Mouse (Mus musculus) CH12.LX (cell line): ENCODE measurements at regions not wholly inside any gene's neighbourhood (a gene's known extent, or its start where the extent isn't known, plus 50 kb on each side); places are given as distances from the start of the nearest gene placed in this dataset.

Source experiments
- DNase-seq: peaks from one replicate; pipeline ENCODE4 v3.0.0-alpha.2; 2013; ENCODE audit errors: extremely low read depth
- H3K27ac ChIP-seq: 2 replicates; pipeline ENCODE4 v1.5.1; 2012; ENCODE audit warnings: low read depth, mild to moderate bottlenecking, control low read depth, moderate library complexity; ENCODE audit not compliant: insufficient read depth
- H3K27me3 ChIP-seq: replicated peaks from 2 replicates; pipeline ENCODE3; 2012; ENCODE audit warnings: inconsistent platforms
- H3K36me3 ChIP-seq, 2 experiments: replicated peaks in 1 of 2; 2 replicates each; pipeline versions ENCODE3 to v1.6.1; 2012; ENCODE audit warnings: inconsistent platforms in 1 of 2, low read length in 1 of 2, mild to moderate bottlenecking in 1 of 2, mixed read lengths in 1 of 2, moderate library complexity in 1 of 2; ENCODE audit not compliant: control insufficient read depth in 1 of 2, insufficient read depth in 1 of 2
- H3K4me1 ChIP-seq, 2 experiments: 2 replicates each; pipeline ENCODE4 v1.6.1; 2012; ENCODE audit warnings: inconsistent platforms in 1 of 2, moderate library complexity in 1 of 2; ENCODE audit not compliant: insufficient read depth in 2 of 2, control insufficient read depth in 1 of 2
- H3K4me2 ChIP-seq: 2 replicates; pipeline ENCODE4 v1.6.1; 2012; ENCODE audit warnings: low read depth, mild to moderate bottlenecking, control low read depth; ENCODE audit not compliant: poor library complexity, insufficient read depth, severe bottlenecking
- H3K4me3 ChIP-seq, 3 experiments: fragments of 150-350 bp in 1 of 3; sonication (generic) in 1 of 3; replicated peaks in 1 of 3; 2 replicates each; pipeline versions ENCODE3 to v1.5.1; 2011 to 2012; ENCODE audit warnings: low read depth in 2 of 3, low read length in 2 of 3, mild to moderate bottlenecking in 2 of 3, moderate library complexity in 2 of 3, control low read depth in 1 of 3, improper control_type of control experiment in 1 of 3, inconsistent platforms in 1 of 3, mixed read lengths in 1 of 3; ENCODE audit not compliant: poor library complexity in 1 of 3
- H3K79me2 ChIP-seq: replicated peaks from 2 replicates; pipeline ENCODE4 v1.6.1; 2012; ENCODE audit warnings: mild to moderate bottlenecking, moderate library complexity; ENCODE audit not compliant: control insufficient read depth, poor library complexity, insufficient read depth, severe bottlenecking; ENCODE audit errors: extremely low read depth
- H3K9ac ChIP-seq: 2 replicates; pipeline ENCODE4 v1.6.1; 2012; ENCODE audit warnings: low read depth, mild to moderate bottlenecking, control low read depth, moderate library complexity; ENCODE audit not compliant: insufficient read depth
- H3K9me3 ChIP-seq: replicated peaks from 2 replicates; pipeline ENCODE3; 2012; ENCODE audit warnings: low read length, inconsistent platforms, mixed read lengths
- CHD1 ChIP-seq: IDR thresholded peaks from 2 replicates; pipeline ENCODE4 v1.6.1; 2012; ENCODE audit warnings: low read depth, low read length, improper control_type of control experiment, inconsistent platforms
- CTCF ChIP-seq, 2 experiments: IDR thresholded peaks in 1 of 2; conservative IDR thresholded peaks in 1 of 2; 2 replicates each; pipeline ENCODE4 v1.5.1; 2011 to 2012; ENCODE audit warnings: low read depth in 2 of 2, low read length in 2 of 2, improper control_type of control experiment in 1 of 2, inconsistent platforms in 1 of 2, mild to moderate bottlenecking in 1 of 2, moderate library complexity in 1 of 2
- ELF1 ChIP-seq: IDR thresholded peaks from 2 replicates; pipeline ENCODE4 v1.6.1; 2014; ENCODE audit warnings: low read depth, mild to moderate bottlenecking, inconsistent platforms, low read length, improper control_type of control experiment
- IRF4 ChIP-seq: IDR thresholded peaks from 2 replicates; pipeline ENCODE4 v1.6.1; 2014; ENCODE audit warnings: low read depth, mild to moderate bottlenecking, inconsistent platforms, low read length, improper control_type of control experiment
- JUND ChIP-seq: conservative IDR thresholded peaks from 2 replicates; pipeline ENCODE4 v1.6.1; 2011; ENCODE audit warnings: low read depth, low read length, improper control_type of control experiment
- MAFK ChIP-seq: IDR thresholded peaks from 2 replicates; pipeline ENCODE4 v1.6.1; 2011; ENCODE audit warnings: low read length, improper control_type of control experiment; ENCODE audit not compliant: insufficient replicate concordance
- MXI1 ChIP-seq: IDR thresholded peaks from 2 replicates; pipeline ENCODE4 v1.6.1; 2011; ENCODE audit warnings: mild to moderate bottlenecking, low read depth, low read length, improper control_type of control experiment
- MYC ChIP-seq: IDR thresholded peaks from 2 replicates; pipeline ENCODE4 v1.6.1; 2011; ENCODE audit warnings: low read depth, mild to moderate bottlenecking, improper control_type of control experiment, low read length
- NELFE ChIP-seq: IDR thresholded peaks from 2 replicates; pipeline ENCODE4 v1.6.1; 2011; ENCODE audit warnings: low read depth, low read length, improper control_type of control experiment
- RAD21 ChIP-seq: IDR thresholded peaks from 2 replicates; pipeline ENCODE4 v1.6.1; 2011; ENCODE audit warnings: low read depth, mild to moderate bottlenecking, low read length, improper control_type of control experiment, moderate library complexity
- RCOR1 ChIP-seq: conservative IDR thresholded peaks from 2 replicates; pipeline ENCODE4 v1.6.1; 2012; ENCODE audit warnings: low read depth, mild to moderate bottlenecking, inconsistent platforms, low read length, improper control_type of control experiment
- SIN3A ChIP-seq: IDR thresholded peaks from 2 replicates; pipeline ENCODE4 v1.6.1; 2012; ENCODE audit warnings: low read length, improper control_type of control experiment, inconsistent platforms
- SMC3 ChIP-seq: IDR thresholded peaks from 2 replicates; pipeline ENCODE4 v1.6.1; 2011; ENCODE audit warnings: low read depth, low read length, improper control_type of control experiment
- TCF12 ChIP-seq: IDR thresholded peaks from 2 replicates; pipeline ENCODE4 v1.6.1; 2014; ENCODE audit warnings: low read depth, mild to moderate bottlenecking, inconsistent platforms, low read length, improper control_type of control experiment
- dilution Hi-C: fragments of 300-500 bp; cut with MboI; formaldehyde crosslinking; loops from 2 replicates; pipeline ENCODE4 v1.14.3; 2020; ENCODE audit warnings: low sequenced_read_pairs; ENCODE audit not compliant: extremely low pct_unique_long_range_greater_than_20kb, extremely low pct_ligation_motif_present
- in situ Hi-C: fragments of 300-500 bp; cut with MboI; formaldehyde crosslinking; loops from 3 replicates; pipeline ENCODE4 v1.14.3; 2019; ENCODE audit warnings: low sequenced_read_pairs, low pct_ligation_motif_present, low pct_unique_long_range_greater_than_20kb, mixed read lengths

GRCm38 (mm10) chr5:120304295-120304701 is 127.2 kb upstream of the Lhx5 start:
- dilution Hi-C loops = no loop called here
- H3K9ac ChIP-seq = no peak overlapping the region
- in situ Hi-C loops = loop anchor here (25.0 kb wide), 1 partner anchor 108 kb away; no protein-coding TSS in a partner anchor
- DNase-seq = no peak
- H3K9me3 ChIP-seq = no peaks in the 10 kb centered on the region
- H3K36me3 ChIP-seq = no peaks in the 10 kb centered on the region
- TF ChIP-seq SMC3 (no peak), MYC (no peak), CHD1 (no peak), ELF1 (no peak), MAFK (no peak), IRF4 (no peak), JUND (no peak), NELFE (no peak)
- H3K27ac ChIP-seq = no peak overlapping the region
- no peaks in the 10 kb centered on the region for H3K79me2 ChIP-seq
- peaks cover 75% of the 10 kb centered on the region for H3K27me3 ChIP-seq
- H3K4me1 ChIP-seq = no peaks in the 10 kb centered on the region
- no peak overlapping the region for H3K4me2 ChIP-seq
- no peak overlapping the region for H3K4me3 ChIP-seq

- Histone ChIP-seq H3K4me3 (no peak overlapping the region), H3K36me3 (no peaks in the 10 kb centered on the region), H3K4me2 (no peak overlapping the region), H3K4me1 (no peaks in the 10 kb centered on the region), H3K27ac (no peak overlapping the region), H3K9me3 (peaks cover 15% of the 10 kb centered on the region), H3K27me3 (peaks cover 64% of the 10 kb centered on the region), H3K79me2 (no peaks in the 10 kb centered on the region), H3K9ac (no peak overlapping the region)
- TF ChIP-seq RAD21 = no peak; the same call in 1 of the 2 replicates
- no peak; the same call in 1 of the 2 replicates for TF ChIP-seq SMC3
- TF ChIP-seq MXI1 = no peak
- peak; percentile 44 to 63 for TF ChIP-seq CTCF (conservative IDR thresholded peaks at IDR 0.05 in 1 of 2, IDR thresholded peaks at IDR 0.05 in 1 of 2; ENCODE audit: low read depth in 2 of 2, low read length in 2 of 2)
- TF ChIP-seq TCF12 = no peak
- in situ Hi-C loops (loop anchor here (25.0 kb wide), 1 partner anchor 100 kb away; no protein-coding TSS in a partner anchor), dilution Hi-C loops (no loop called here)
- DNase-seq = no peak
Measured at GRCm38 (mm10) chr5:120312299-120312698, 119.2 kb upstream of the Lhx5 start.

GRCm38 (mm10) chr5:120313984-120314383 is 117.5 kb upstream of the Lhx5 start:
- Histone ChIP-seq H3K9ac (no peak overlapping the region), H3K4me2 (no peak overlapping the region), H3K4me1 (no peaks in the 10 kb centered on the region), H3K36me3 (no peaks in the 10 kb centered on the region), H3K4me3 (no peak overlapping the region), H3K27ac (no peak overlapping the region), H3K27me3 (peaks cover 72% of the 10 kb centered on the region), H3K79me2 (no peaks in the 10 kb centered on the region), H3K9me3 (peaks cover 15% of the 10 kb centered on the region)
- DNase-seq = no peak
- in situ Hi-C loops = loop anchor here (25.0 kb wide), 1 partner anchor 98 kb away; no protein-coding TSS in a partner anchor
- TF ChIP-seq RCOR1 (no peak), SIN3A (no peak), NELFE (no peak)
- dilution Hi-C loops = no loop called here
